Mouse (Mus musculus) neural tube, embryonic 14.5 days (tissue): ENCODE measurements around the gene Dennd2c. TPM values are rescaled to one million over a fixed set of nuclear protein-coding genes. Genes with fewer than 3 reads are reported as not detected.
A peak's percentile ranks its signal among the peaks of the same experiment; 100 is the strongest.

Source experiments
- ATAC-seq: fragments of 200-750 bp; cut with Nextera tagmentation; 2 replicates; pipeline ENCODE4 v1.8.0; 2017; ENCODE audit warnings: low read depth, mild to moderate bottlenecking, moderate TSS enrichment, moderate library complexity
- H3K27ac ChIP-seq: fragments of 300-500 bp; sonication (generic); 2 replicates; pipeline ENCODE4 v1.5.1; 2014; ENCODE audit warnings: low read depth, mild to moderate bottlenecking, control low read depth, low read length, moderate library complexity, mixed read lengths
- H3K27me3 ChIP-seq: fragments of 300-500 bp; sonication (generic); 2 replicates; pipeline ENCODE4 v1.6.1; 2014; ENCODE audit warnings: low read length; ENCODE audit not compliant: control insufficient read depth, insufficient read depth
- H3K36me3 ChIP-seq: fragments of 300-500 bp; sonication (generic); 2 replicates; pipeline ENCODE4 v1.6.1; 2014; ENCODE audit warnings: low read length, mixed read lengths; ENCODE audit not compliant: control insufficient read depth, insufficient read depth
- H3K4me1 ChIP-seq: fragments of 300-500 bp; sonication (generic); 2 replicates; pipeline ENCODE4 v1.6.1; 2014; ENCODE audit warnings: low read length; ENCODE audit not compliant: control insufficient read depth, insufficient read depth
- H3K4me2 ChIP-seq: fragments of 300-500 bp; sonication (generic); 2 replicates; pipeline ENCODE4 v1.6.1; 2014; ENCODE audit warnings: mild to moderate bottlenecking, low read depth, low read length, control low read depth
- H3K4me3 ChIP-seq: fragments of 300-500 bp; sonication (generic); 2 replicates; pipeline ENCODE4 v1.5.1; 2014; ENCODE audit warnings: low read depth, low read length, control low read depth, mixed read lengths
- H3K9ac ChIP-seq: fragments of 300-500 bp; sonication (generic); replicated peaks from 2 replicates; pipeline ENCODE4 v1.6.1; 2014; ENCODE audit warnings: low read depth, mild to moderate bottlenecking, control low read depth, low read length, mixed read lengths
- H3K9me3 ChIP-seq: fragments of 300-500 bp; sonication (generic); 2 replicates; pipeline ENCODE4 v1.6.1; 2016; ENCODE audit warnings: low read length; ENCODE audit not compliant: control insufficient read depth
- WGBS: fragments of 180-500 bp; shearing (Covaris S2); extraction: QIAGEN DNeasy Blood & Tissue Kit; methylation state at CpG from one replicate; pipeline ENCODE4 v1.1.7; 2014; 5-methylcytosine and 5-hydroxymethylcytosine counted together
- polyA plus RNA-seq: library from polyadenylated mRNA; unstranded; fragments of >200 nt; fragmentation: Nextera tagmentation; extraction: Ambion mirVana; gene quantifications from 2 replicates; pipeline ENCODE4 v1.2.1, GENCODE M21; 2014

Dennd2c gene
- polyA plus RNA-seq, 1 experiment from 2014 or later: 1.7 TPM

- Histone ChIP-seq H3K4me2 (no peak overlapping the region), H3K9me3 (no peaks in the 10 kb centered on the region), H3K27ac (no peak overlapping the region), H3K4me1 (no peaks in the 10 kb centered on the region), H3K27me3 (peaks cover 12% of the 10 kb centered on the region; the same call in 1 of the 2 replicates), H3K9ac (no peak overlapping the region), H3K36me3 (no peaks in the 10 kb centered on the region), H3K4me3 (no peak overlapping the region)
- 68% methylated on average over 2 of the region's 2 CpGs for WGBS
- ATAC-seq: no peak
These were observed 1.7 kb upstream of the Dennd2c start for GRCm38 (mm10) chr3:103100735-103101134.

- 72% methylated on average over 5 of the region's 5 CpGs for WGBS
- ATAC-seq: no peak
These were observed 1.2 kb upstream of the Dennd2c start for GRCm38 (mm10) chr3:103101194-103101593.

GRCm38 (mm10) chr3:103101909-103102308, 495 bp upstream of the Dennd2c start:
- Histone ChIP-seq H3K4me3 (peak overlapping the region; percentile 45), H3K27ac (no peak overlapping the region), H3K36me3 (no peaks in the 10 kb centered on the region), H3K4me1 (no peaks in the 10 kb centered on the region), H3K9me3 (no peaks in the 10 kb centered on the region), H3K4me2 (peak overlapping the region; percentile 66), H3K9ac (peak overlapping the region; percentile 46; the same call in 1 of the 2 replicates), H3K27me3 (peaks cover 12% of the 10 kb centered on the region; the same call in 1 of the 2 replicates)
- ATAC-seq: peak; percentile 18; the same call in 1 of the 2 replicates
- WGBS: 3% methylated on average over 14 of the region's 14 CpGs

More at GRCm38 (mm10) chr3:103101194-103101593, 1.2 kb upstream of the Dennd2c start:
- no peak overlapping the region for H3K4me3 ChIP-seq
- H3K27me3 ChIP-seq: peaks cover 12% of the 10 kb centered on the region; the same call in 1 of the 2 replicates
- H3K4me2 ChIP-seq: no peak overlapping the region
- H3K27ac ChIP-seq: no peak overlapping the region
- H3K9me3 ChIP-seq: no peaks in the 10 kb centered on the region
- H3K4me1 ChIP-seq: no peaks in the 10 kb centered on the region
- no peak overlapping the region for H3K9ac ChIP-seq
- H3K36me3 ChIP-seq: no peaks in the 10 kb centered on the region

GRCm38 (mm10) chr3:103107565-103108240, 5.3 kb downstream of the Dennd2c start:
- H3K36me3 ChIP-seq: no peaks in the 10 kb centered on the region
- peaks cover 5% of the 10 kb centered on the region; the same call in 1 of the 2 replicates for H3K27me3 ChIP-seq
- H3K4me3 ChIP-seq: no peak overlapping the region
- H3K27ac ChIP-seq: no peak overlapping the region
- WGBS: 88% methylated on average over 7 of the region's 7 CpGs
- no peaks in the 10 kb centered on the region for H3K9me3 ChIP-seq
- H3K4me1 ChIP-seq: no peaks in the 10 kb centered on the region
- no peak overlapping the region for H3K4me2 ChIP-seq
- ATAC-seq: no peak
- H3K9ac ChIP-seq: no peak overlapping the region

- no peak for ATAC-seq
- Histone ChIP-seq H3K27ac (no peak overlapping the region), H3K9ac (no peak overlapping the region), H3K4me2 (no peak overlapping the region), H3K27me3 (no peaks in the 10 kb centered on the region), H3K9me3 (no peaks in the 10 kb centered on the region), H3K36me3 (no peaks in the 10 kb centered on the region), H3K4me1 (no peaks in the 10 kb centered on the region), H3K4me3 (no peak overlapping the region)
- 84% methylated on average over 5 of the region's 5 CpGs for WGBS
These were observed 9.8 kb downstream of the Dennd2c start for GRCm38 (mm10) chr3:103112216-103112615.

- H3K36me3 ChIP-seq: no peaks in the 10 kb centered on the region
- 83% methylated on average over 3 of the region's 3 CpGs for WGBS
- H3K9ac ChIP-seq: no peak overlapping the region
- no peak overlapping the region for H3K27ac ChIP-seq
- no peaks in the 10 kb centered on the region for H3K9me3 ChIP-seq
- no peak overlapping the region for H3K4me3 ChIP-seq
- H3K4me2 ChIP-seq: no peak overlapping the region
- peaks cover 4% of the 10 kb centered on the region; the same call in 1 of the 2 replicates for H3K27me3 ChIP-seq
- no peak for ATAC-seq
- H3K4me1 ChIP-seq: 0 out of 2 replicates have a peak, but pooled peaks cover 2% of the 10 kb centered on the region
These were observed 21.2 kb downstream of the Dennd2c start for GRCm38 (mm10) chr3:103123636-103124035.

- H3K4me2 ChIP-seq: no peak overlapping the region
- 93% methylated on average over 3 of the region's 3 CpGs for WGBS
- H3K27ac ChIP-seq: no peak overlapping the region
- no peak for ATAC-seq
- H3K9ac ChIP-seq: no peak overlapping the region
- peaks cover 4% of the 10 kb centered on the region; the same call in 1 of the 2 replicates for H3K27me3 ChIP-seq
- H3K4me1 ChIP-seq: 0 out of 2 replicates have a peak, but pooled peaks cover 2% of the 10 kb centered on the region
- no peaks in the 10 kb centered on the region for H3K9me3 ChIP-seq
- H3K4me3 ChIP-seq: no peak overlapping the region
- H3K36me3 ChIP-seq: no peaks in the 10 kb centered on the region
These were observed 23.7 kb downstream of the Dennd2c start for GRCm38 (mm10) chr3:103126138-103126537.

GRCm38 (mm10) chr3:103127177-103127576, 24.8 kb downstream of the Dennd2c start:
- Histone ChIP-seq H3K27me3 (peaks cover 4% of the 10 kb centered on the region; the same call in 1 of the 2 replicates), H3K4me1 (0 out of 2 replicates have a peak, but pooled peaks cover 2% of the 10 kb centered on the region), H3K4me3 (no peak overlapping the region), H3K9ac (no peak overlapping the region), H3K9me3 (no peaks in the 10 kb centered on the region), H3K4me2 (no peak overlapping the region), H3K27ac (no peak overlapping the region), H3K36me3 (no peaks in the 10 kb centered on the region)
- 7% methylated on average over 2 of the region's 2 CpGs for WGBS
- no peak for ATAC-seq

GRCm38 (mm10) chr3:103127721-103128120, 25.3 kb downstream of the Dennd2c start:
- Histone ChIP-seq H3K4me1 (0 out of 2 replicates have a peak, but pooled peaks cover 2% of the 10 kb centered on the region), H3K9ac (no peak overlapping the region), H3K27me3 (peaks cover 4% of the 10 kb centered on the region; the same call in 1 of the 2 replicates), H3K27ac (no peak overlapping the region), H3K9me3 (no peaks in the 10 kb centered on the region), H3K36me3 (no peaks in the 10 kb centered on the region), H3K4me2 (no peak overlapping the region), H3K4me3 (no peak overlapping the region)
- no peak for ATAC-seq
- WGBS: 60% methylated on average over 5 of the region's 5 CpGs
